Mouse (Mus musculus) liver, adult 2 months (tissue): ENCODE data around the gene Ube2a.

Experiments
- CTCF ChIP-seq: fragments of 200-500 bp; IDR thresholded peaks from 2 replicates; pipeline ENCODE4 v1.5.1; 2011; ENCODE audit warnings: low read depth, low read length, control low read depth
- POLR2A ChIP-seq: fragments of 200-500 bp; IDR thresholded peaks from 2 replicates; pipeline ENCODE4 v1.6.1; 2011; ENCODE audit warnings: low read length, control low read depth; ENCODE audit not compliant: insufficient read depth; ENCODE audit errors: extremely low read depth

GRCm38 (mm10) chrX:36921346-36921745, 47.6 kb downstream of the Ube2a start:
- TF ChIP-seq POLR2A (no peak), CTCF (no peak)
